In the genomic region with DNA sequence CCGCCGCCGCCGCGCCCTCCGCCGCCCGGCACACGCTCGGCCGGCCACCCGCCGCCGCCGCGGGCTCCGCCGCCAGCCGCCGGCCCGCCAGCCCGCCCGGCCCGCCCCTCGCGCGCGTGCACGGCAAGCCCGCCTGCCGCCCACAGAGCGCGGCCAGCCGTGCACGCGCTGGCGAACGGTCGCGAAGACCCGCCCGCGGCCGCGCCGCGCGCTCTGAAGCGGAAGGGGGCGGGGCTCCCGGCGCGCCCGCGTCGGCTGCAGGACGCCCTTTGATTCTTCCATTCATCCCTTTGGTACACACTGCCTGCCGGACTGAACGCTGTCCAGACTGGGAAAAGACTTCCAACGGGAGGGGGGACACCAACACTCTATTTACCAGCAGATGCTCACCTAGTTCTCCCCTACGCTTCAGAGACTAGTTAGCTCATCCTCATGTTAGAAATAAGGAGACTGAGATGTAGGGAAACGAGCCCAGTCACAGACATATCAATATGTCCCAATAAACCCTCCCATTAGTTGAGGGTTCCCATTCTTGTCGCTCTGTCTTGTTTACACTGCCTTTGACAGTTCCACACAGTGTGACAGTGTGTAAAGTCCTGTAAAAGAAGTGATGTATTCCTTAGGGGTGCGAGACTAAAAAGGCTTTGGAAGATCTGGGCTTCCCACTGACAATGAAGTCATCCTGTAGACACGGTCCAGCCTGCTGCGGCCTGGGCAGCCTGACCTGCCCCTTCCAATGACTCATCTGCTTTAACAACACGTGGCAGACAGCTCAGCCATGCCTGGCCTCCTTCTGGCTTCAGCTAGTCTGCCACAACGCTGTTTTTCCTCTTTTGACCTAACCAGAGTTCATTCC, we compare ENCODE assay signal across 8 mouse cellular contexts. TPM values are rescaled to one million over a fixed set of nuclear protein-coding genes. Genes with fewer than 3 reads are reported as not detected.
A peak's percentile ranks its signal among the peaks of the same experiment; 100 is the strongest.
DNase-seq lines count a peak whose midpoint lies in the region; ATAC-seq and TF ChIP-seq lines count a peak whose summit lies in the region.

A gene (minus strand): TSS at position 58 of the 856 bp plus-strand sequence.

- peaks cover 7% of the 10 kb centered on the region; the same call in 1 of the 2 replicates for H3K79me2 ChIP-seq in liver, adult 2 months (ENCODE audit: control insufficient read depth, insufficient read depth, low read length)
- peaks cover 40% of the 10 kb centered on the region for H3K79me2 ChIP-seq in myocyte (ENCODE audit: control insufficient read depth, insufficient read depth)

- DNase-seq in B cell, adult 2 months = peak; percentile 83 to 87
- peak; percentile 95 for DNase-seq in brain, adult 2 months (ENCODE audit: low read depth, low spot score)
- peak; percentile 67 for DNase-seq in liver, adult 2 months (ENCODE audit: extremely low read depth, low read depth, low spot score)
- DNase-seq in splenic B cell, adult 2 months (ENCODE audit: low read depth, low spot score) = peak; percentile 89

- 2% methylated on average over 62 of the region's 68 CpGs for WGBS in heart, embryonic 11.5 days (ENCODE audit: insufficient replicate concordance)
- WGBS in kidney, embryonic 16.5 days = 2% methylated on average over 47 of the region's 68 CpGs
- 24% methylated on average over 64 of the region's 68 CpGs for WGBS in liver, adult 2 months

- peaks cover 7% of the 10 kb centered on the region; the same call in 1 of the 2 replicates for H3K4me1 ChIP-seq in heart, embryonic 11.5 days (ENCODE audit: control insufficient read depth, insufficient read depth, low read length)
- H3K4me1 ChIP-seq in kidney, embryonic 16.5 days (ENCODE audit: insufficient read depth, low read length) = peaks cover 16% of the 10 kb centered on the region
- H3K4me1 ChIP-seq in liver, adult 2 months (ENCODE audit: control insufficient read depth, insufficient read depth, low read length) = no peaks in the 10 kb centered on the region; the same call in 1 of the 2 replicates

- peak; percentile 82 for ATAC-seq in erythroblast, adult 5-6 weeks (replicated peaks; ENCODE audit: low FRiP score, poor library complexity, severe bottlenecking)
- ATAC-seq in heart, embryonic 11.5 days (replicated peaks; ENCODE audit: insufficient number of reproducible peaks, low FRiP score, low TSS enrichment) = peak; percentile 88
- peak; percentile 94 for ATAC-seq in kidney, embryonic 16.5 days (ENCODE audit: low FRiP score, low TSS enrichment)

- no peaks in the 10 kb centered on the region for H3K27me3 ChIP-seq in heart, embryonic 11.5 days (ENCODE audit: control insufficient read depth, insufficient read depth, low read length)
- H3K27me3 ChIP-seq in kidney, embryonic 16.5 days (ENCODE audit: insufficient read depth, low read length) = no peaks in the 10 kb centered on the region
- H3K27me3 ChIP-seq in liver, adult 2 months (ENCODE audit: control insufficient read depth, insufficient read depth, low read length) = no peaks in the 10 kb centered on the region
- H3K27me3 ChIP-seq in myocyte (ENCODE audit: control insufficient read depth, insufficient read depth, insufficient read length) = no peaks in the 10 kb centered on the region
- no peaks in the 10 kb centered on the region for H3K27me3 ChIP-seq in splenic B cell, adult 2 months (ENCODE audit: control insufficient read depth, insufficient read depth, low read length, poor library complexity, severe bottlenecking)

- H3K4me3 ChIP-seq in heart, embryonic 11.5 days (ENCODE audit: low read depth, low read length) = peak within 1 kb of the TSS; percentile 96
- H3K4me3 ChIP-seq in kidney, embryonic 16.5 days (ENCODE audit: low read length) = peak within 1 kb of the TSS; percentile 97
- peak within 1 kb of the TSS; percentile 99 for H3K4me3 ChIP-seq in liver, adult 2 months (ENCODE audit: insufficient read depth, low read depth, low read length)
- H3K4me3 ChIP-seq in myocyte = peak within 1 kb of the TSS; percentile 55

- H3K9ac ChIP-seq in heart, embryonic 11.5 days (ENCODE audit: low read depth, low read length) = peak within 1 kb of the TSS; percentile 94
- peak within 1 kb of the TSS; percentile 93 for H3K9ac ChIP-seq in kidney, embryonic 16.5 days (replicated peaks; ENCODE audit: low read length)
- H3K9ac ChIP-seq in liver, adult 2 months (ENCODE audit: low read depth, low read length) = peak within 1 kb of the TSS; percentile 94

- peak within 1 kb of the TSS; percentile 66 for H3K4me2 ChIP-seq in heart, embryonic 11.5 days
- H3K4me2 ChIP-seq in kidney, embryonic 16.5 days (replicated peaks; ENCODE audit: low read depth, low read length) = peak within 1 kb of the TSS; percentile 67
- peak within 1 kb of the TSS; percentile 96 for H3K4me2 ChIP-seq in myocyte (ENCODE audit: low read depth)

- H3ac ChIP-seq in myocyte (ENCODE audit: control insufficient read depth, insufficient read length) = peak within 1 kb of the TSS; percentile 93

- TF ChIP-seq POLR2A in liver, adult 2 months (IDR thresholded peaks at IDR 0.05; ENCODE audit: extremely low read depth, insufficient read depth, low read length) = 0 out of 2 replicates have a peak, but pooled peaks have one; percentile 19
- TF ChIP-seq POLR2A in myocyte (IDR thresholded peaks at IDR 0.05; ENCODE audit: insufficient read length, low read depth) = peak; percentile 74

- no peaks in the 10 kb centered on the region; the same call in 1 of the 2 replicates for H3K9me3 ChIP-seq in heart, embryonic 11.5 days (replicated peaks; ENCODE audit: control insufficient read depth, low read length)
- H3K9me3 ChIP-seq in kidney, embryonic 16.5 days (ENCODE audit: low read length) = no peaks in the 10 kb centered on the region

- TF ChIP-seq CTCF in liver, adult 2 months (IDR thresholded peaks at IDR 0.05; ENCODE audit: low read depth, low read length) = no peak

- peak within 1 kb of the TSS; percentile 92 for H3K27ac ChIP-seq in heart, embryonic 11.5 days (ENCODE audit: low read depth, low read length)
- H3K27ac ChIP-seq in kidney, embryonic 16.5 days (ENCODE audit: low read length) = peak within 1 kb of the TSS; percentile 85
- peak within 1 kb of the TSS; percentile 61 for H3K27ac ChIP-seq in liver, adult 2 months (replicated peaks; ENCODE audit: insufficient read depth, low read depth, low read length)

- H3K36me3 ChIP-seq in heart, embryonic 11.5 days (ENCODE audit: control insufficient read depth, insufficient read depth, low read length) = no peaks in the 10 kb centered on the region
- no peaks in the 10 kb centered on the region for H3K36me3 ChIP-seq in kidney, embryonic 16.5 days (ENCODE audit: insufficient read depth, low read length)
- H3K36me3 ChIP-seq in liver, adult 2 months (ENCODE audit: control insufficient read depth, insufficient read depth, low read length) = no peaks in the 10 kb centered on the region
- H3K36me3 ChIP-seq in myocyte (ENCODE audit: control insufficient read depth, insufficient read depth) = no peaks in the 10 kb centered on the region
- no peaks in the 10 kb centered on the region for H3K36me3 ChIP-seq in splenic B cell, adult 2 months (ENCODE audit: control insufficient read depth, insufficient read depth, low read length, poor library complexity, severe bottlenecking)

TF ChIP-seq in myocyte, 11 proteins besides CTCF, POLR2A, EP300 and RAD21:
- TF ChIP-seq CEBPB (IDR thresholded peaks at IDR 0.05; ENCODE audit: insufficient read depth, poor library complexity, severe bottlenecking) (no peak), E2F4 (IDR thresholded peaks at IDR 0.05; ENCODE audit: insufficient read depth) (peak; percentile 45), POLR2AphosphoS2 (IDR thresholded peaks at IDR 0.05; ENCODE audit: insufficient read length, low read depth) (peak; percentile 32), REST (IDR thresholded peaks at IDR 0.05; ENCODE audit: insufficient read depth, insufficient read length) (no peak), SRF (IDR thresholded peaks at IDR 0.05; ENCODE audit: control insufficient read depth, insufficient read length, low read depth) (no peak), MYOD1 (IDR thresholded peaks at IDR 0.05; ENCODE audit: control insufficient read depth in 1 of 3, insufficient read length in 2 of 3, low read depth in 2 of 3) (peak in 1 of 3 experiments; percentile 45), TCF12 (IDR thresholded peaks at IDR 0.05; ENCODE audit: insufficient read depth, poor library complexity, severe bottlenecking) (no peak), TCF3 (IDR thresholded peaks at IDR 0.05; ENCODE audit: insufficient read length, low read depth) (no peak), MYOG (IDR thresholded peaks at IDR 0.05; ENCODE audit: control insufficient read depth in 1 of 3, insufficient read depth in 1 of 3, insufficient read length in 2 of 3, low read depth in 2 of 3) (peak in 1 of 3 experiments; percentile 38), MAX (IDR thresholded peaks at IDR 0.05; ENCODE audit: low read depth) (peak; percentile 84), USF1 (IDR thresholded peaks at IDR 0.05; ENCODE audit: low read depth) (peak; percentile 84)

RNA-seq across cellular contexts. Expression of the gene that starts here (rescaled TPM):
- 7.7 and 8.8 TPM in 2 replicates for total RNA-seq in erythroblast, adult 5-6 weeks (2015; ENCODE audit: low replicate concordance)
- total RNA-seq in erythroblast, adult 5-6 weeks (2017; ENCODE audit: low replicate concordance) = 15.5 and 16.5 TPM in 2 replicates
- polyA plus RNA-seq in heart, embryonic 11.5 days (2014; fragmentation: Nextera tagmentation; extraction: Ambion mirVana) = 23.4 and 28.2 TPM in 2 replicates
- 10.7 and 11.7 TPM in 2 replicates for polyA plus RNA-seq in kidney, embryonic 16.5 days (2015; fragmentation: Nextera tagmentation; extraction: Ambion mirVana)
- 3.9 and 5.4 TPM in 2 replicates for total RNA-seq in liver, adult 2 months (2014; rRNA removed)
- polyA plus RNA-seq in liver, adult 2 months (2012; rRNA removed) = 11.9 and 20.6 TPM in 2 replicates
- 48.9 TPM for polyA plus RNA-seq in myocyte (2012; fragmentation: generic; extraction: Trizol)

Comparison
In these comparisons a context has a peak if more than half of its experiments do, and no peak if none do; other contexts are left out.
1. Peak in every context shown above with its lines: DNase-seq, ATAC-seq, H3K4me3 ChIP-seq and H3K27ac ChIP-seq.